Mouse (Mus musculus) embryonic facial prominence, embryonic 11.5 days (tissue): ENCODE results near the gene Cstb. TPM values are rescaled to one million over a fixed set of nuclear protein-coding genes. Genes with fewer than 3 reads are reported as not detected.

Source experiments
- ATAC-seq: fragments of 200-750 bp; cut with Nextera tagmentation; replicated peaks from 2 replicates; pipeline ENCODE4 v1.8.0; 2017; ENCODE audit warnings: low read depth; ENCODE audit not compliant: insufficient number of reproducible peaks, low FRiP score, low TSS enrichment
- DNase-seq: peaks from one replicate; pipeline ENCODE4 v3.0.0-alpha.2; 2015; ENCODE audit warnings: low spot score
- H3K27ac ChIP-seq: fragments of 300-500 bp; sonication (generic); replicated peaks from 2 replicates; pipeline ENCODE4 v1.5.1; 2014; ENCODE audit warnings: mild to moderate bottlenecking, low read depth, low read length, control low read depth
- H3K27me3 ChIP-seq: fragments of 300-500 bp; sonication (generic); 2 replicates; pipeline ENCODE4 v1.6.1; 2014; ENCODE audit warnings: mild to moderate bottlenecking, low read length, moderate library complexity, mixed read lengths; ENCODE audit not compliant: control insufficient read depth, insufficient read depth
- H3K36me3 ChIP-seq: fragments of 300-500 bp; sonication (generic); replicated peaks from 2 replicates; pipeline ENCODE4 v1.6.1; 2014; ENCODE audit warnings: low read depth, mild to moderate bottlenecking, low read length, moderate library complexity, mixed read lengths; ENCODE audit not compliant: control insufficient read depth, insufficient read depth
- H3K4me1 ChIP-seq: fragments of 300-500 bp; sonication (generic); 2 replicates; pipeline ENCODE4 v1.6.1; 2014; ENCODE audit warnings: low read length, mixed read lengths; ENCODE audit not compliant: control insufficient read depth, insufficient read depth
- H3K4me2 ChIP-seq: fragments of 300-500 bp; sonication (generic); 2 replicates; pipeline ENCODE4 v1.6.1; 2014; ENCODE audit warnings: low read depth, mild to moderate bottlenecking, control low read depth, low read length, moderate library complexity
- H3K4me3 ChIP-seq: fragments of 300-500 bp; sonication (generic); 2 replicates; pipeline ENCODE4 v1.5.1; 2014; ENCODE audit warnings: low read depth, low read length, control low read depth
- H3K9ac ChIP-seq: fragments of 300-500 bp; sonication (generic); replicated peaks from 2 replicates; pipeline ENCODE4 v1.6.1; 2014; ENCODE audit warnings: mild to moderate bottlenecking, control low read depth, low read length
- H3K9me3 ChIP-seq: fragments of 300-500 bp; sonication (generic); replicated peaks from 2 replicates; pipeline ENCODE4 v1.6.1; 2016; ENCODE audit warnings: mild to moderate bottlenecking, low read length, inconsistent platforms, mixed read lengths; ENCODE audit not compliant: control insufficient read depth
- WGBS: fragments of 180-500 bp; shearing (Covaris S2); extraction: QIAGEN DNeasy Blood & Tissue Kit; methylation state at CpG from one replicate; pipeline ENCODE4 v1.1.7; 2014; 5-methylcytosine and 5-hydroxymethylcytosine counted together
- polyA plus RNA-seq: library from polyadenylated mRNA; unstranded; fragments of >200 nt; fragmentation: Nextera tagmentation; extraction: Ambion mirVana; gene quantifications from 2 replicates; pipeline ENCODE4 v1.2.1, GENCODE M21; 2014

The Cstb gene
- polyA plus RNA-seq, 1 experiment from 2014 or later: 177 TPM

GRCm38 (mm10) chr10:78439990-78440389, 14.5 kb downstream of the Cstb start:
- no peaks in the 10 kb centered on the region for H3K9me3 ChIP-seq
- H3K27me3 ChIP-seq: no peaks in the 10 kb centered on the region
- ATAC-seq: no peak
- no peaks in the 10 kb centered on the region; the same call in 1 of the 2 replicates for H3K36me3 ChIP-seq
- H3K4me1 ChIP-seq: no peaks in the 10 kb centered on the region
- H3K9ac ChIP-seq: no peak overlapping the region
- no peak overlapping the region for H3K4me3 ChIP-seq
- DNase-seq: no peak
- no peak overlapping the region for H3K27ac ChIP-seq
- whole genome bisulfite sequencing: 90% methylated on average over 7 of the region's 7 CpGs
- no peak overlapping the region for H3K4me2 ChIP-seq

GRCm38 (mm10) chr10:78440812-78441211, 15.3 kb downstream of the Cstb start:
- Histone ChIP-seq H3K9ac (no peak overlapping the region), H3K9me3 (no peaks in the 10 kb centered on the region), H3K4me1 (no peaks in the 10 kb centered on the region), H3K4me3 (no peak overlapping the region), H3K27me3 (no peaks in the 10 kb centered on the region), H3K36me3 (no peaks in the 10 kb centered on the region; the same call in 1 of the 2 replicates), H3K4me2 (no peak overlapping the region), H3K27ac (no peak overlapping the region)
- ATAC-seq (no peak), DNase-seq (peak; percentile 41)
- WGBS: 63% methylated on average over 9 of the region's 9 CpGs

DNA sequence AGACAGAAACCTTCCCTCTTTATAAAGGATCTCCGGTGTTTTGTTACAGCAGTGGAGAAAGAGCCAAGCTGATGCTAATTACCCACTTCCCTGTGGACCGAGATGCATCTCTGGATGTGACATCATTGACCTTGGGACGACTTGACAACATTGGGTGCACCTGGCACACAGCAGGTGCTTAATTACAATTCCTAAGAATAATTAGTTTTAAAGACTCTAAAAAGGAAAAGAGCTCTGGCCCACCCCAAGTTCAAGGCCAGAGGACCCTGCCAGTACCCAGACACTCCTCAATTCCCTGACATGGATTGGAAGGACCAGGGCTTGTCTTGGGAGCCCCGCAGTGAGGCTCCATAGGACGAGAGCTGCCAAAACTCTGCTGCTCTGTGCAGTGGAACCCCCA, 16.1 kb downstream of the Cstb start:
- H3K9me3 ChIP-seq: no peaks in the 10 kb centered on the region
- no peaks in the 10 kb centered on the region; the same call in 1 of the 2 replicates for H3K36me3 ChIP-seq
- no peak overlapping the region for H3K4me2 ChIP-seq
- H3K27ac ChIP-seq: no peak overlapping the region
- 81% methylated on average over 5 of the region's 5 CpGs for WGBS
- no peaks in the 10 kb centered on the region for H3K27me3 ChIP-seq
- no peak overlapping the region for H3K4me3 ChIP-seq
- H3K9ac ChIP-seq: no peak overlapping the region
- no peak for ATAC-seq
- no peaks in the 10 kb centered on the region for H3K4me1 ChIP-seq
- DNase-seq: no peak

GRCm38 (mm10) chr10:78442292-78442691, 16.8 kb downstream of the Cstb start:
- Histone ChIP-seq H3K27me3 (no peaks in the 10 kb centered on the region), H3K36me3 (no peaks in the 10 kb centered on the region; the same call in 1 of the 2 replicates), H3K27ac (no peak overlapping the region), H3K4me1 (no peaks in the 10 kb centered on the region), H3K9me3 (no peaks in the 10 kb centered on the region), H3K4me2 (no peak overlapping the region), H3K9ac (no peak overlapping the region), H3K4me3 (no peak overlapping the region)
- DNase-seq: no peak
- WGBS: 90% methylated on average over 3 of the region's 3 CpGs
- ATAC-seq: no peak

DNA sequence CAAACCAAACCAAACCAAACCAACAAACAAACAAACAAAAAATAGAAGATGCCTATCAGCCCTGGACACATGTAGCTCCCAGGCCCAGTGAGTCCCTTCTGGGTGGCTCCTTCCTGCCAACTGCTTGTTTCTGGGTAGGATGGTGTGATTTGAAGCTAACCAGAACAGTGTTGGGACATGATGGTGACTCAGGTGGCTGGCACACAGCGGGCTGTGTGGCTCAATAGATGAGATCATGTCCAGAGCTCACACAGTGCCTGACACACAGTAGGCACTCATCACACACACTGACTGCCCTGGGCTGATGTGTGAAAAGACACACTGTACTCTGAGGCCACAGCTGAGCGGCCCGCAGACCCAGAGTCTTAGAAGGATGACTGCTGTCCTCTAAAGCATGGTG, 20.7 kb downstream of the Cstb start:
- Histone ChIP-seq H3K27ac (no peak overlapping the region), H3K4me2 (no peak overlapping the region), H3K27me3 (no peaks in the 10 kb centered on the region), H3K4me3 (no peak overlapping the region), H3K9me3 (no peaks in the 10 kb centered on the region), H3K36me3 (no peaks in the 10 kb centered on the region; the same call in 1 of the 2 replicates), H3K9ac (no peak overlapping the region), H3K4me1 (no peaks in the 10 kb centered on the region)
- WGBS: 97% methylated on average over 3 of the region's 3 CpGs
- no peak for ATAC-seq
- DNase-seq: no peak

GRCm38 (mm10) chr10:78447396-78447795, 21.9 kb downstream of the Cstb start:
- DNase-seq (no peak), ATAC-seq (no peak)
- H3K4me3 ChIP-seq: no peak overlapping the region
- no peak overlapping the region for H3K4me2 ChIP-seq
- H3K27me3 ChIP-seq: no peaks in the 10 kb centered on the region
- H3K27ac ChIP-seq: no peak overlapping the region
- no peak overlapping the region for H3K9ac ChIP-seq
- H3K4me1 ChIP-seq: no peaks in the 10 kb centered on the region
- H3K36me3 ChIP-seq: no peaks in the 10 kb centered on the region; the same call in 1 of the 2 replicates
- no peaks in the 10 kb centered on the region for H3K9me3 ChIP-seq
- WGBS: 83% methylated on average over 3 of the region's 3 CpGs

DNA sequence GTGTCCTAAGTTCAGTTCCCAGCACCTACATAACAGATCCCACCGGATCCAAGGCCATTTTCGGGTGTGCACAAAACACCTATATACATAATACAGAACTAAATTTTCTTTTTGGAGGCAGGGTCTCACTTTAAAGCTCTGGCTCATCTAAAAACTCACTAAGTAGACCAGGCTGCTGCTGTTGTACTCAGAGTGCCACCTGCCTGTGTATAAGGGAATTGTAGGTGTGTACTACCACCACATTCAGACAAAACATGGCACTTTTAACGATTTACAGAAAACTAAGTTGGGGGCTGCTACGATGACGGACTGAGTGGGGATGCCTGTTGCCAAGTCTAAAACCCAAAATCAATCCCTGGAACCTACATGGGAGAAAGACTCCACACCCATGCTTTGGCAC, 25.3 kb downstream of the Cstb start:
- Histone ChIP-seq H3K27ac (no peak overlapping the region), H3K4me2 (no peak overlapping the region), H3K4me1 (no peaks in the 10 kb centered on the region), H3K27me3 (no peaks in the 10 kb centered on the region), H3K9ac (no peak overlapping the region), H3K9me3 (no peaks in the 10 kb centered on the region), H3K36me3 (no peaks in the 10 kb centered on the region), H3K4me3 (no peak overlapping the region)
- WGBS: 92% methylated on average over 5 of the region's 5 CpGs
- ATAC-seq (no peak), DNase-seq (no peak)

GRCm38 (mm10) chr10:78452641-78453040, 27.2 kb downstream of the Cstb start:
- no peaks in the 10 kb centered on the region for H3K36me3 ChIP-seq

More at GRCm38 (mm10) chr10:78452641-78453040, 27.2 kb downstream of the Cstb start:
- Histone ChIP-seq H3K4me3 (no peak overlapping the region), H3K4me2 (no peak overlapping the region), H3K9ac (no peak overlapping the region), H3K27ac (no peak overlapping the region), H3K4me1 (no peaks in the 10 kb centered on the region; the same call in 1 of the 2 replicates), H3K9me3 (no peaks in the 10 kb centered on the region), H3K27me3 (no peaks in the 10 kb centered on the region)
- no peak for DNase-seq
- ATAC-seq: no peak
- 60% methylated on average over 4 of the region's 4 CpGs for WGBS
